Mouse (Mus musculus): Measurements from ENCODE around the gene Slc28a3. TPM values are rescaled to one million over a fixed set of nuclear protein-coding genes. Genes with fewer than 3 reads are reported as not detected.
A peak's percentile ranks its signal among the peaks of the same experiment; 100 is the strongest.

Gene Slc28a3
- polyA plus RNA-seq, 1 experiment: not detected

DNA sequence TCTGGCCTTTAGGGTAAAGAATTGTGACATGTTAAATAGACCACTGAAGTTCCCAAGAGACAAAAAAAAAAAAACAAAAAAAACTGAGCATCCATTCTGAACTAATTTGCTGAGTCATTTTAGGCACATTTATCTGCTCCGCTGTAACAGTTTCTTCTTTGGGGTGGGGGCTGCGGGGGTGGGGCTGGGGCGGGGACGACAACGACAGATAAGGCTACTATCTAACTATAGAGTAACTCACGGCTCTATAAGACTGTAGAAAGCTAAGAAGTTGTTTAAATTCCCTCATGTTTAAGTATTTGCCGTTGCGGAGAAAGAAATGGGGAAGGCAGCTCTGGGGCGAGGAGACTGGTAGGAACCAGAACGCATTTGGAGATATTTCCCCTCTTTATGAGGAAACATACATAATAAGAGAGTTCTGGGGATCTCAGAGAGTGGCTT lies 68.1 kb downstream of the Slc28a3 start:
- no peak for TF ChIP-seq CTCF (IDR thresholded peaks at IDR 0.05; ENCODE audit: low read depth, low read length)
- TF ChIP-seq POLR2A (IDR thresholded peaks at IDR 0.05; ENCODE audit: borderline replicate concordance, low read depth, low read length): no peak
- H3K4me3 ChIP-seq (ENCODE audit: insufficient read depth, low read length): no peak overlapping the region
- H3K27ac ChIP-seq (ENCODE audit: insufficient read depth, low read depth, low read length): no peak overlapping the region
- H3K4me1 ChIP-seq (ENCODE audit: control insufficient read depth, insufficient read depth, low read length): peaks cover 3% of the 10 kb centered on the region

DNA sequence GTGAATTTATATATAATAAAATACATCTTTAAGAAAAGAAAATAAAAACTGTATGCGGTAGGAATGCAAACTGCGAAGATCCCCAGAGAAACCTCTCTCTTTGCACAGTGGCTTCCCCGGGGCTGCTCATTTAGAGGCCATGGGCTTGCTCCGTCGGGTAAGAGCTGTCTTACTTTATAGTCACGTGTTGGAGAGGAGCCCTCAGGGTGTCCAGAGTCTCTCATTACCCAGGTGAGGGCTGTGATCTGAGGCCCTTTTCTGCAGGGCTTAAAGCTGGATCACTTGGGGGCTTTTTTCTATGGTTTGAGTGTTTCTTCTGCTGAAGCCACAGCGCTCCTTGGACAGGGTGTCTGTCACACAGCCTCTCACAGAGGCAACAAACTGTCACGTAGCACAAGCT lies 68.5 kb downstream of the Slc28a3 start:
- TF ChIP-seq CTCF (IDR thresholded peaks at IDR 0.05; ENCODE audit: low read depth, low read length) (no peak), POLR2A (IDR thresholded peaks at IDR 0.05; ENCODE audit: borderline replicate concordance, low read depth, low read length) (no peak)
- Histone ChIP-seq H3K4me1 (ENCODE audit: control insufficient read depth, insufficient read depth, low read length) (peaks cover 3% of the 10 kb centered on the region), H3K4me3 (ENCODE audit: insufficient read depth, low read length) (no peak overlapping the region), H3K27ac (ENCODE audit: insufficient read depth, low read depth, low read length) (no peak overlapping the region)

DNA sequence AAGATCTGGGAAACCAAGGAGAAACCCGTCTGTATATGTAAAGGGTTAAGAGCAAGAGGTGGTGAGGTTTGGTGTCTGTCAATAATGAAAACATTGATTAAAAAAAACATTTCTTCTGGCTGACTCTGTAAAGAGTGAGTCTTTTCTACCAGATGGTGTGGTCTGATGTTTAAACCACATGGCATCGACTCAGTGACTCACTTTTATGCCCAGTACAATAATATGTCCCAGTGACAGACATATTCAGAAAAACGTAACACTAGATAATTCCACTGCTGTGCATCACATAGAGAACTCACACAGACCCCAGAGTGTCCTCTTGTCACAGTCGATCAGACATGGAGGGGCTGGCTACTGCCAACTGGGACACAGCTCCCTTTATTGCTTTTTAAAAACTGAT lies 69.1 kb downstream of the Slc28a3 start:
- Histone ChIP-seq H3K27ac (ENCODE audit: insufficient read depth, low read depth, low read length) (no peak overlapping the region), H3K4me1 (ENCODE audit: control insufficient read depth, insufficient read depth, low read length) (peaks cover 3% of the 10 kb centered on the region), H3K4me3 (ENCODE audit: insufficient read depth, low read length) (no peak overlapping the region)
- TF ChIP-seq CTCF (IDR thresholded peaks at IDR 0.05; ENCODE audit: low read depth, low read length): no peak
- TF ChIP-seq POLR2A (IDR thresholded peaks at IDR 0.05; ENCODE audit: borderline replicate concordance, low read depth, low read length): no peak

DNA sequence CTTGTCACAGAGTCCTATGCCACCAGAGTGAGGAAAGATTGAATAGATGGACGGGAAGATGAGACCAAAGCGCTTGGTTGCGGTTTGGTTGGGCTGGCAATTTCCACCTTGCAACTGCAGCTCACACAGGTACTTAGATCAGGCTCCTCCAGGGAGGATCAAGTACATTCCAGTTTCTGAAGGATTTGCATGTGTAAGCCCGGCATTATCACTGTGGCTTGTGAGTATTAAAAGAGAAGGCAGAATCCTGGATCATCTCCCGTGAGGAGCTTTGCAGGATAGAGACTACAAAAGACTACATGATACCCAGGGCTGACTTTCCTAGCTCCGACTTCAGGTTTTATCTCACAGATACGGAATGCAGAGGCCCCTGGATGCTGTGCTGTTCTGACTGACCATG lies 71.7 kb downstream of the Slc28a3 start:
- Histone ChIP-seq H3K4me1 (ENCODE audit: control insufficient read depth, insufficient read depth, low read length) (peaks cover 16% of the 10 kb centered on the region), H3K4me3 (ENCODE audit: insufficient read depth, low read length) (no peak overlapping the region), H3K27ac (ENCODE audit: insufficient read depth, low read depth, low read length) (no peak overlapping the region)
- TF ChIP-seq POLR2A (IDR thresholded peaks at IDR 0.05; ENCODE audit: borderline replicate concordance, low read depth, low read length) (no peak), CTCF (IDR thresholded peaks at IDR 0.05; ENCODE audit: low read depth, low read length) (no peak)

DNA sequence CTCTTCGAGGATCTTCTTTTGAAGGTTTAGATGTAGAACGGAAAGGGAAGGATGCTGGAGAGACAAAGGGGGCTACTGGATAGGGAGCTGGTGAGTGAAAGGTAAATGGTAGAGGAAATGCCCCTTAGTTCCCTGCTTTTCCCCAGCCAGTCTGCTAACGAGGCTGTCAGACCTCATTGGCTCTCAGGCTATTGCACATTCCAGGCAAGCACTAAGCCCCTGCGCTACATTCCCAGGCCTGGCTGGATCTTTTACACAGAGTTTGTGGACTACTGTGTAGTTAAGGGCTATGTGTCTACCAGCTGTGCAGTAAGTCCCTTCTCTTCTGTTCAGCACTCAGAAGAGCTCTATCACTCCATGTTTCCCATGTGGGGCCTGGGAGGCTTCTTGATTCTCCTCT lies 72.3 kb downstream of the Slc28a3 start:
- peaks cover 17% of the 10 kb centered on the region for H3K4me1 ChIP-seq (ENCODE audit: control insufficient read depth, insufficient read depth, low read length)
- H3K4me3 ChIP-seq (ENCODE audit: insufficient read depth, low read length): no peak overlapping the region
- no peak overlapping the region for H3K27ac ChIP-seq (ENCODE audit: insufficient read depth, low read depth, low read length)
- TF ChIP-seq POLR2A (IDR thresholded peaks at IDR 0.05; ENCODE audit: borderline replicate concordance, low read depth, low read length): no peak
- TF ChIP-seq CTCF (IDR thresholded peaks at IDR 0.05; ENCODE audit: low read depth, low read length): no peak

DNA sequence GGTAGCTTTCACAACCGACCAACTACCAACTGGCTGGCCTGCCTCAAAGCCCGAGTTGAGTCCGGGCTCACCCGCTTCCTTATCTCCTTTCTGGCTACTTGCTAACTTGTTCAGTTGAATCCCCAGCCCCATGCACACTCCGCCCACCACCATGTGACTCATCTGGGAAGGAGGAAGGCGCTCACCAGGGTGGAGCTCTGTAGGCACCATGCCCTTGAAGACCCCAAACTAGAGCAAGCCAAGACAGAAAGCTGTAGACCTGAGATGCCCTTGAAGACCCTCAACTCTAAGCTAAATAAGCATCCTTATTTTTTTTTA lies 72.8 kb downstream of the Slc28a3 start:
- TF ChIP-seq CTCF (IDR thresholded peaks at IDR 0.05; ENCODE audit: low read depth, low read length) (no peak), POLR2A (IDR thresholded peaks at IDR 0.05; ENCODE audit: borderline replicate concordance, low read depth, low read length) (no peak)
- peaks cover 17% of the 10 kb centered on the region for H3K4me1 ChIP-seq (ENCODE audit: control insufficient read depth, insufficient read depth, low read length)

DNA sequence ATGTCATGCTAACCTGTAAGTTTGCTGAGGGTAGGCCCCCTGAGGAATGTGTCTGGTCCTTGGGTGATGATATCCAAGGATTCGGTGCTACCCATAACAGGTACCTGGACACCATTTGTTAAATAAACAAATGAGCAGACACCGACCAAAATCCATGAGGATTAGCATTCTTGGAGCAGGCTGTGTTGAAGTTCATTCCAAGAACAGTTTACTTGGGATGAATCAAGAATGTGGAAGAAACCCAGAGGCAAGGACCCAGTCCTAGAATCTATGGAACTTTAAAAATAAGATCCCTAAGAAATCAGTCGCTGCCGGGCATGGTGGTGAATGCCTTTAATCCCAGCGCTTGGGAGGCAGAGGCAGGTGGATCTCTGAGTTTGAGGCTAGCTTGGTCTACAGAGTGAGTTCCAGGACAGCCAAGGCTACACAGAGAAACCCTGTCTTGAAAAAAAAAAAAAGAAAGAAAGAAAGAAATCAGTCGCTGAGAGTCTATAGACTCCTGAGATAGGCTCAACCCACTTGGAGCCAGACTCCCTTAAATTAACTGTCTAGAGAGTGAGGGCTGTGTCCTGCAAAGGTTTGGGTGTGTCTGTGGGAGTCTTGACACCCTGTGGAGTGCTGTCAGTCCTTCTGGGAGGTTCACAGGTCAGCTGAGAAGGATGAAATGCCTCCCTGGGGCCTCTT lies 73.3 kb downstream of the Slc28a3 start:
- Histone ChIP-seq H3K4me1 (ENCODE audit: control insufficient read depth, insufficient read depth, low read length) (peaks cover 17% of the 10 kb centered on the region), H3K27ac (ENCODE audit: insufficient read depth, low read depth, low read length) (no peak overlapping the region), H3K4me3 (ENCODE audit: insufficient read depth, low read length) (no peak overlapping the region)
- no peak for TF ChIP-seq CTCF (IDR thresholded peaks at IDR 0.05; ENCODE audit: low read depth, low read length)
- TF ChIP-seq POLR2A (IDR thresholded peaks at IDR 0.05; ENCODE audit: borderline replicate concordance, low read depth, low read length): no peak

More for the DNA sequence above, 72.8 kb downstream of the Slc28a3 start:
- no peak overlapping the region for H3K4me3 ChIP-seq (ENCODE audit: insufficient read depth, low read length)
- no peak overlapping the region for H3K27ac ChIP-seq (ENCODE audit: insufficient read depth, low read depth, low read length)

DNA sequence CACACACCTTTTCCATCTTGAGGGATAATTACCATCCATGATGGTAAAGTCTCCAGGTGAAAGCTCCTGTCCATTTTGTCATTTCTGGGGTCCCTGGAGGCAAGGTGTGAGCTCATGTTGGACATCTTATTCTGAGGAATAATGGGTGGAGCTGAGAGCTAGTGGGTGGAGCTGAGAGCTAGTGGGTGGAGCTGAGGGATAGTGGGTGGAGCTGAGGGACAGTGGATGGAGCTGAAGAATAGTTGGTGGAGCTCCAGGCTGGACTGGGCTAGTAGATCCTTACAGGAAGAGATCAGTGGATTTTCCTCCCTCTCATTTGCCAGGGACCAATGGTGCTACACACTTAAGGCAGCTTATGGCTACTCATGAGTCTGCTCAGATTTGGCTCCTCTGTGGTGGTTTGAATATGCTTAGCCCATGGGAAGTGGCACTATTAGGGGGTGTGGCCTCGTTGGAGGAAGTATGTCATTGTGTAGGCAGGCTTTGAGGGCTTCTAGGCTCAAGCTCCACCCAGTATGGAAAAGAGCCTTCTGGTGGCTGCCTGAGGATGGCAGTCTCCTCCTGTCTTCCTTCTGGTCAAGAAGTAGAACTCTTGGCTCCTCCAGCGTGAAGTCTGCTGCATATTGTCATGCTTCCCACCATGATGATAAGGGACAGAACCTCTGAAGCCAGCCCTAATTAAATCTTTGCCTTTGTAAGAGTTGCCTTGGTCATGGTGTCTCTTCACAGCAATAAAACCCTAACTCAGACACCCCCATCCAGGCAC lies 74.0 kb downstream of the Slc28a3 start:
- Histone ChIP-seq H3K27ac (ENCODE audit: insufficient read depth, low read depth, low read length) (no peak overlapping the region), H3K4me1 (ENCODE audit: control insufficient read depth, insufficient read depth, low read length) (peaks cover 17% of the 10 kb centered on the region), H3K4me3 (ENCODE audit: insufficient read depth, low read length) (no peak overlapping the region)
- TF ChIP-seq CTCF (IDR thresholded peaks at IDR 0.05; ENCODE audit: low read depth, low read length): no peak
- TF ChIP-seq POLR2A (IDR thresholded peaks at IDR 0.05; ENCODE audit: borderline replicate concordance, low read depth, low read length): no peak

DNA sequence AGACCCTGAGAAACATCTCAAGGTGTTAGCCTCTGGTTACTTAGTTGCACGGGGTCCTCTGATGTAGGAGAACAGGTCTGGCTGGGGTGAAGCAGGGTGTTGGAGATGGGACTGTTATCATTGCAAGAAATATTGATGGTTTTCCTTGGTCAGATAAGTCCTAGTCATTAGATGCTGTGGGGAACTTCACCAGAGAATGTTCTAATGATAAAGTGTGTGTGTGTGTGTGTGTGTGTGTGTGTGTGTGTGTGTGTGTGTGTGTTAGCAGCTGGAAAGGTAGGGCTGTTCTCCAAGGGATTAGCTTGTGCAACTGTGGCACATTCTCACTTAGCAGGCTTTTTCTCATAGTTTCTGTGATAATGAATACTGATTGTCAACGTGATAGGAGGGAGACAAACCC lies 75.4 kb downstream of the Slc28a3 start:
- Histone ChIP-seq H3K4me3 (ENCODE audit: insufficient read depth, low read length) (no peak overlapping the region), H3K4me1 (ENCODE audit: control insufficient read depth, insufficient read depth, low read length) (peaks cover 17% of the 10 kb centered on the region), H3K27ac (ENCODE audit: insufficient read depth, low read depth, low read length) (no peak overlapping the region)

DNA sequence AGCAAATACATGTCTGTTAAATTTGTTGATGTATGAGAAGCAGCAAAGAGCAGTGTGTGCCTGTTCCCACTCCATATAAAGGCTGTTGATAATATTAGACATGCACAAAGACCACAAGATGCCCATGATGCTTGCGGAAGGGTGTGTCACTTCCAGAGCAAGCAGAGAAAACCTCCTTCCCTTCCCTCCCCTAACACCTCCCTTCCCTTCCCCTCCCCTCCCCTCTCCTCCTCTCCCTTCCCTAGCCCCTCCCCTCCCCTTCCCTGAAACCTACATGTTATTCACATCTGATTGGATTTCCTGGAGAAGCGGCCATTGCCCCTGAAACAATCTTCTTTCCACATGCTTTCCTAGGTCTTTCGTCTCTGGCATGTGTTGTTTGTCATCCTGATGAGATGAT lies 75.8 kb downstream of the Slc28a3 start:
- peak overlapping the region; percentile 53 for H3K27ac ChIP-seq (ENCODE audit: insufficient read depth, low read depth, low read length)
- H3K4me1 ChIP-seq (ENCODE audit: control insufficient read depth, insufficient read depth, low read length): peaks cover 17% of the 10 kb centered on the region
- H3K4me3 ChIP-seq (ENCODE audit: insufficient read depth, low read length): no peak overlapping the region
- TF ChIP-seq CTCF (IDR thresholded peaks at IDR 0.05; ENCODE audit: low read depth, low read length): no peak
- no peak for TF ChIP-seq POLR2A (IDR thresholded peaks at IDR 0.05; ENCODE audit: borderline replicate concordance, low read depth, low read length)

More for the DNA sequence above, 75.4 kb downstream of the Slc28a3 start:
- TF ChIP-seq CTCF (IDR thresholded peaks at IDR 0.05; ENCODE audit: low read depth, low read length) (no peak), POLR2A (IDR thresholded peaks at IDR 0.05; ENCODE audit: borderline replicate concordance, low read depth, low read length) (no peak)
